Mouse (Mus musculus): ENCODE data around the gene Zfp119b.
"Not testable (repeated sequence)": the region's sequence is repeated elsewhere in the genome, so short reads cannot be mapped to it uniquely, and the experiment has no call there.

Zfp119b gene

GRCm38 (mm10) chr17:55957168-55957567 lies 7.9 kb upstream of the Zfp119b start:
- DNase-seq: peak; percentile 83 to 92

DNA sequence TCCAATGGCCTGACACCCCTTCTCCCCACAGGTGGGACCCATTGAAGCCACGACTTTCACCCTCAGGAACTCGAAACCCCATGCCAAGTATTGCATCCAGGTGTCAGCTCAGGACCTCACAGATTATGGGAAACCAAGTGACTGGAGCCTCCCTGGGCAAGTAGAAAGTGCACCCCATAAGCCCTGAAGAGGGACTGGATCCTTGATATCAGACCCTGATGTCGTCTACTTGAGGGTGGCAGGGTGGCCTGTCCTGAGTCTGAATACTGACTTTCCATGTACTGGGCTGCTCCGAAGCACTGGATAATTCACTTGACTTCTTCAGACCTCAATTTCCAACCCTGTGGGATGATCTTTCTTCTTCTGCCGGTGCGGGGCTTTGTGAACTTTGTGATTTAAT lies 7.3 kb upstream of the Zfp119b start:
- DNase-seq: no peak

GRCm38 (mm10) chr17:55956129-55956528 lies 6.8 kb upstream of the Zfp119b start:
- peak; percentile 90 to 95 for DNase-seq

DNA sequence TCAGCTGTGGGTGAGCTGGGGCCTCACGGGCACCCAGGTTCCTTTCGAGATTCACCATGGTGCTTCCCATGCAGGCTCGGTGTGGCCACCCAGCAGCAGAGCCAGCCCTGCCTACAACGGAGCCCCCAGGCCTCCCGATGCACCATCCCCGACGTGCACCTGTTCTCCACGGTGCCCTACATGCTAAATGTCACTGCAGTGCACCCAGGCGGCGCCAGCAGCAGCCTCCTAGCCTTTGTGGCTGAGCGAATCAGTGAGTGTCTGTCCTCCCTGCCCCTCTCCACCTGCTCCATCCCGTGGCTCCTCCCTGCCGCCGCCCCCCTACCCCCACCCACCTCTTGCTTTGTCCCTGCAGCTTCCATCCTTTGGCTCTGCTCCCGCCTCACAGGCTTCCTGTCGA lies 4.9 kb upstream of the Zfp119b start:
- no peak for DNase-seq

GRCm38 (mm10) chr17:55953751-55954150 lies 4.5 kb upstream of the Zfp119b start:
- no peak for DNase-seq

GRCm38 (mm10) chr17:55952447-55953027 lies 3.2 kb upstream of the Zfp119b start, which contains the start of gene Ebi3:
TSS of gene Ebi3 (plus strand) at chr17:55952640.
- DNase-seq: no peak

DNA sequence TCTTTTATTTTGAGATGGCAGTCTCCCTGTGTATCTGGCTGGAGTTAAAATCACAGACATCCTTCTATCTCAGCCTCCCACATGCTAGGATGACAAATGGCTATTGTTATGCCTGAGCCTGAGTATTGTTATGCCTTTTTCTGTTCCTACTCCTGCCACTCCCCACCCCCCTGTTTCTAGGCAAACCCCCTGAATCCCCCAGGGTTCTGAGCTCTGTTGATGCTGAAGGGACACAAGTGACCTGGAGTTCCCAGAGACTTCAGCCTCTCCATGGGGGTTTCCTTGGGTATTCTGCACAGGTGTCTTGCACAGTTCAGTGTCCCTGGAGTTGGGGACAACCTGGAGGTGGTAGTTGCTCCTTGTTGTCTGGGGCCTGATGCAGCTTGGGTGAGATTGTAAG lies 2.7 kb upstream of the Zfp119b start:
- DNase-seq: no peak

- DNase-seq: no peak
Measured at GRCm38 (mm10) chr17:55950601-55951000, 1.3 kb upstream of the Zfp119b start.

DNA sequence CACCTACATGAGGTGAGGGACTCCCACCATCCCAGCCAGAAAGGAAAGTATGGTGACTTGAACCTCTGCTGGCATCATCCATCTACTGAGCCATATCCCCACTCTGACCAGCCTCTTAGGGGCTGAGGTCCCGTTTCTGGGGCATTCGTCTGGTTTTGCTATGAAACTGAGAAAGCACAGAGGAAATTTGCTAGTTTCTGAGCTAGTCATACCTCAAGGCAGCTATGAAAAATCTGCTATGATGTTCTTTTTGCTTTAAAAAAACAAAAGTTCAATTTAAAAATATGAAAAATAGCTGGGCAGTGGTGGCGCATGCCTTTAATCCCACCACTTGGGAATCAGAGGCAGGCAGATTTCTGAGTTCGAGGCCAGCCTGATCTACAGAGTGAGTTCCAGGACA lies 653 bp downstream of the Zfp119b start:
- DNase-seq: no peak

GRCm38 (mm10) chr17:55945696-55946095 lies 3.6 kb downstream of the Zfp119b start:
- no peak for DNase-seq

DNA sequence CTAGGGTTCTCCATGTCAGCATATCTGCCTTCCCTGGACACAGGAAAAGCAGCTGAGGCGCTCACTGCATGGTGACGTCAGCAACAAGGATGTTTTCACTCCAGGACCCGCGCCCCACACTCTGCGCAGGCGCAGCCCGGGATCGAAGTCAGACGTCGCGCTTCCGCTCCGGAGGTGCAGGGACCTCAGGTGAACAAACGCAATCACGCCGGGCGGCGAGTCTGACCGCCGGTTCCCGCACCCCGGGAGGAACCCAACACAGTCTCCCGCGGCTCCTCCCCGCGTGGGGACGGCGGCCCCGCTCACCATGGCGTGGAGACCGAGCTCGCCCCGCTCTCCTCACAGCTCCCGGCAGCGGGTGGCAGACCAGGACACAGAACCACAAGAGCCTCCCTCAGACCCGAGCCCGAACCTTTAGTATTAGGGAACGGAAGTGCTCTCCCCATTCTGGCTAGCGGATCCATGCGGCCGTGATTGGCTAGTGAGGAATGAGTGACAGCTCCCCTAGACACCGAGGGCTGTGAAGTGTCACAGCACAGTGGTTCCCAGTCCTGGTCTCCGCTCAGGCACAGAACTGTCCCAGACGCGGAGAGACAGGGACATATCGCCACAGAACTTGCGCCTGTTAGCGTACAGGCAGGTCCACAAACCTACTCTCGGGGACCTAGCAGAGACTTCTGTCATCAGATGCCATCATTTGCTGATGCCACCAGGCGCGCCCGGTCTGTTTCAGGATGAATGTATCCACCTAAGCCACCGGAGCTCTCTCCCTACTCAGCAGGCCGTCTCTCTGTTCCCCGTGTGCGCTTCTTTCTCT lies 4.2 kb downstream of the Zfp119b start:
- peak; percentile 94 to 95 for DNase-seq

GRCm38 (mm10) chr17:55944387-55944865 lies 4.9 kb downstream of the Zfp119b start:
- DNase-seq: not testable (repeated sequence)

GRCm38 (mm10) chr17:55933191-55933590 lies 16.1 kb downstream of the Zfp119b start:
- no peak for DNase-seq

- DNase-seq: no peak
Measured at GRCm38 (mm10) chr17:55932635-55933034, 16.7 kb downstream of the Zfp119b start.

DNA sequence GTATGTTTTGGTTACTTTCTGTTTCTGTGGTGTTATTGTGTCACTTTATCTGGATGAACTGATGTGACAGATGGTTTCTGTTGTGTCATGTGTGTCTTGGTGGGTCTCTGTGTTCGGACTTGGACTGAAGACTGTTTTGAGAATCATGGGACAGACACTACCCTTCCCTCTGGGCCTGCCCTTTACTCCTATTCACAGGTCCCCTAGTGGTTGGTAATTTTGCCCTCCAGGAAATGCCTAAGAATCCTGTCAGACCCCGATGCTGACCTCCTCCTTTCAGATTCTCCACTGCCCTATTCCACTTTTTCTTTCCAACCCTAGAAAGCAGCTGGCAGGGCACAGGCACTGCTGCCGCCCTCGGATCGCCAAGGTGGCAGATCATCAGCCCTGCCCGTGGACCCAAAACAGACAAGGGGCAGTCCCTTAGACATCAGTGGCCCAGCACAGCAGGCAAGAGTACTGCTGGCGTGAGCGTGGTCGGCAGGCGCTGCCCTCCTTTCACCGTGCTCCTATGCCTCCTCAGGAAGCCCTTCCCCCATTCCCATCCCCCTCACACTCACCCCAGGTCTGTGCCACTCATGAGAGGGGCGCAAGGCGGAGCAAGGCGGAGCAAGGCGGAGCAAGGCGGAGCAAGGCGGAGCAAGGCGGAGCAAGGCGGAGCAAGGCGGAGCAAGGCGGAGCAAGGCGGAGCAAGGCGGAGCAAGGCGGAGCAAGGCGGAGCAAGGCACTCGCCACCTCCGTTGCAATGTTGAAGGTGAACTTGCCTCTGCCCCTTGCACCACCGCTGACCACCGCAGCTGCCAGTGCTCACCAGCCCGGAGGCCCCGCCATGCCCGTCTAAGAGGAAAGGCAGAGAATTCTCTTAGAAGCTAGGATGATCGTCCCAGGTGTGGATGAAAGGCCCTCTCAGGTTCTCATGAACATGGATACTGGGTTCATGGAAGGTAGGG lies 17.5 kb downstream of the Zfp119b start:
- peak; percentile 71 to 76 for DNase-seq

GRCm38 (mm10) chr17:55906669-55907068 lies 42.6 kb downstream of the Zfp119b start:
- no peak for DNase-seq

GRCm38 (mm10) chr17:55904131-55904530 lies 45.2 kb downstream of the Zfp119b start:
- DNase-seq: no peak

DNA sequence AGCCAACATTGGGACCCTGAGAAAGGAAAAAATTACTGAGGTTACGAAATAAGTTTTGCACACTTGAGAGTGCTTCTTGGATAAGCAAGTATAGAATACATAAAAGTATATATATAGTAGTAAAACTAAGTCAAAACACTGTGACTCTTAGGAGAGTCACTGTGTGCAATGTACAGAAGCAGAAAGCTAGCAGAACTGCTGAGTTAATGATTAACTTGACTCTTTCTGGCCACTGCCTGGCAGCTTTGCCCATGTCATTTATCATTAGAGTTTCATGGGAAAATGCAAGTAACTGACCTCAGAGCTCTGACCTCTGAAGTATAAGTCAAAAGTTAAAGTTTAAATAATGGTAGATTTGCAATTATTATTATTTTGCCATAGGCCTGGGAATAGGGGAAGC lies 45.6 kb downstream of the Zfp119b start:
- no peak for DNase-seq

GRCm38 (mm10) chr17:55903087-55903486 lies 46.2 kb downstream of the Zfp119b start:
- DNase-seq: no peak

DNA sequence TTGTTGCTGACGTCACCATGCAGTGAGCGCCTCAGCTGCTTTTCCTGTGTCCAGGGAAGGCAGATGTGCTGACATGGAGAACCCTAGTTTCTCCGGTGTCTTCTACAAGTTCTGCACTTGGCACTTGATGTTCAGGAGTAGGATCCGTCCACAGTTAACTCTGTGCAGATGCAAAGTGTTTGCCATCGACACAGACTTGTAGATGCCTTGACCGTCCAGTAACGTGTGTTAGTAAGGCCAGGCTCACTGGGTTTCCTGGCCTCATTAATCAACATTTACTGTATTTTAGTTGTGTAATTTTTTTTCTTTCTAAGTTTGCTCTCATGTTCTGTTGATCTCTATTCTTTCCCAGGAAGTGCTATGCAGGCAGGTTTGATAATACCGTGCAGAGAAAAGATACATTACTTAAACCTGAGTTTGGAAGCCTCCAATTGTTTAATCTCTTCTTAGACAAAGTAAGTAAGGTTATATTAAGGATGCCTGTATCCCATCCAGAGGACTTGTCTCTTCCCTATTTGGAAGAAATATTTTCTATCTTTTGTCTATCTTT lies 56.8 kb downstream of the Zfp119b start:
- peak in 1 of 2 experiments; percentile 35 for DNase-seq
